Mouse (Mus musculus): ENCODE measurements at regions not wholly inside any gene's neighbourhood (a gene's known extent, or its start where the extent isn't known, plus 50 kb on each side); places are given as distances from the start of the nearest gene placed in this dataset.
A peak's percentile ranks its signal among the peaks of the same experiment; 100 is the strongest.

DNA sequence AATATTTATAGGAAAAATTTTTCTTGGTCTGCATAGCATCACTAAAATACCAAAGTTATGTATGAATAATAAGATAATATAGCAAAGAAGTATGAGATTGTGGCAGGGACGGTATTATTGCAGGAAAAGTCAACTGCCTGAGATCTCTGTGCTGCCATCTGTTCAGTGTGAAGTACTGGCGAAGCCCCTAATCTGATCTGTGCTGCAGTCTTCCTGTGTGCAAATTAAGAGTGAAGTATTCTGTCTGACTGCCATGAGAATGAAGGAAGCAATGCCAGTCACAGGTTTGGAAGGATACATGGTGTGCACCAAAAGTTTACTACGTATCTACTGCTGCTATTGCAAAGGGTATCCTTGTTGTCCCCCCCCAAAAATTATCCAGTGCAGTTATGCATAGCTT, 501.5 kb downstream of the Rab28 start:
- no peak for TF ChIP-seq CTCF (IDR thresholded peaks at IDR 0.05)
- Histone ChIP-seq H3K27ac (no peak overlapping the region), H3K4me3 (no peak overlapping the region)
- intact Hi-C loops (cut with DNase I): no loop called here
- DNase-seq (ENCODE audit: extremely low spot score in 1 of 2, low spot score in 2 of 2): no peak

GRCm38 (mm10) chr5:41204417-41204816, 503.5 kb downstream of the Rab28 start:
- Histone ChIP-seq H3K27ac (no peak overlapping the region), H3K4me3 (no peak overlapping the region)
- no peak for TF ChIP-seq CTCF (IDR thresholded peaks at IDR 0.05)
- intact Hi-C loops (cut with DNase I): no loop called here
- no peak for DNase-seq (ENCODE audit: extremely low spot score in 1 of 2, low spot score in 2 of 2)

- intact Hi-C loops (cut with DNase I): no loop called here
- no peak for TF ChIP-seq CTCF (IDR thresholded peaks at IDR 0.05)
- no peak overlapping the region for H3K27ac ChIP-seq
- no peak for DNase-seq (ENCODE audit: extremely low spot score in 1 of 2, low spot score in 2 of 2)
- no peak overlapping the region for H3K4me3 ChIP-seq
These were observed 520.8 kb downstream of the Rab28 start for GRCm38 (mm10) chr5:41187193-41187592.

GRCm38 (mm10) chr5:41177220-41177619, 530.7 kb downstream of the Rab28 start:
- H3K27ac ChIP-seq: no peak overlapping the region
- TF ChIP-seq CTCF (IDR thresholded peaks at IDR 0.05): no peak
- intact Hi-C loops (cut with DNase I): no loop called here

GRCm38 (mm10) chr5:41165870-41166626, 541.9 kb downstream of the Rab28 start:
- H3K4me3 ChIP-seq: no peak overlapping the region
- H3K27ac ChIP-seq: no peak overlapping the region
- DNase-seq (ENCODE audit: extremely low spot score in 1 of 2, low spot score in 2 of 2): no peak
- TF ChIP-seq CTCF (IDR thresholded peaks at IDR 0.05): no peak
- intact Hi-C loops (cut with DNase I): no loop called here

More at GRCm38 (mm10) chr5:41177220-41177619, 530.7 kb downstream of the Rab28 start:
- no peak overlapping the region for H3K4me3 ChIP-seq
- DNase-seq (ENCODE audit: extremely low spot score in 1 of 2, low spot score in 2 of 2): no peak

GRCm38 (mm10) chr5:41125050-41125449, 582.9 kb downstream of the Rab28 start:
- Histone ChIP-seq H3K27ac (no peak overlapping the region), H3K4me3 (no peak overlapping the region)
- intact Hi-C loops (cut with DNase I): loop anchor here (1.0 to 5.0 kb wide), 2 partner anchors 582 to 643 kb away; partner anchors contain the start of gene Rab28
- DNase-seq (ENCODE audit: extremely low spot score in 1 of 2, low spot score in 2 of 2): no peak
- TF ChIP-seq CTCF (IDR thresholded peaks at IDR 0.05): peak; percentile 81

- no peak for DNase-seq (ENCODE audit: extremely low spot score in 1 of 2, low spot score in 2 of 2)
- intact Hi-C loops (cut with DNase I): no loop called here
- Histone ChIP-seq H3K4me3 (no peak overlapping the region), H3K27ac (no peak overlapping the region)
- TF ChIP-seq CTCF (IDR thresholded peaks at IDR 0.05): no peak
These were observed 590.3 kb downstream of the Rab28 start for GRCm38 (mm10) chr5:41117658-41118057.

GRCm38 (mm10) chr5:41087773-41088172, 620.2 kb downstream of the Rab28 start:
- H3K27ac ChIP-seq: no peak overlapping the region
- H3K4me3 ChIP-seq: no peak overlapping the region
- intact Hi-C loops (cut with DNase I): no loop called here
- DNase-seq (ENCODE audit: extremely low spot score in 1 of 2, low spot score in 2 of 2): no peak
- no peak for TF ChIP-seq CTCF (IDR thresholded peaks at IDR 0.05)

GRCm38 (mm10) chr5:41076412-41076811, 631.5 kb downstream of the Rab28 start:
- intact Hi-C loops (cut with DNase I): no loop called here
- DNase-seq (ENCODE audit: extremely low spot score in 1 of 2, low spot score in 2 of 2): no peak
- Histone ChIP-seq H3K27ac (no peak overlapping the region), H3K4me3 (no peak overlapping the region)
- no peak for TF ChIP-seq CTCF (IDR thresholded peaks at IDR 0.05)

- Histone ChIP-seq H3K4me3 (no peak overlapping the region), H3K27ac (no peak overlapping the region)
- intact Hi-C loops (cut with DNase I): no loop called here
- DNase-seq (ENCODE audit: extremely low spot score in 1 of 2, low spot score in 2 of 2): no peak
- no peak for TF ChIP-seq CTCF (IDR thresholded peaks at IDR 0.05)
These were observed 646.3 kb downstream of the Rab28 start for GRCm38 (mm10) chr5:41061646-41062045.

DNA sequence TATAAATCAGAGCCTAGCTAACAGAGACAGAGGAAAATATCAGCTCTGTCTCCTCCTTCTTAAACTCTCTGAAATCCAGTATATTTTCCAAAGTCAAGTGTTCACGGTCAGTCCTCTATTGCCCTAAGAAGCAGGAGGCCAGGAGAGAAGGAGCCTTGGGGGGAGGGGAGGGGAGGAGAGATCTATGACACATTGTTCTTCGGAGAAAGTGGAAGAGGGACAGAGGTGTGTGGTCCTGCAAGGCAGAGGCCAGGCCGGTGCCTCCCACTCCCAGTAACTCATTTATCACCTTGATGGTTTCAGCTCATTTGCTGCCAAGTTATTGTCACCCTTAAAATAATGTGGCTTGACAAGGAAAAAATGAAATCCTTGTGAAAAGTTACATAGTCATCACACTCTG, 646.7 kb downstream of the Rab28 start:
- no peak for TF ChIP-seq CTCF (IDR thresholded peaks at IDR 0.05)
- no peak for DNase-seq (ENCODE audit: extremely low spot score in 1 of 2, low spot score in 2 of 2)
- no peak overlapping the region for H3K4me3 ChIP-seq
- H3K27ac ChIP-seq: no peak overlapping the region
- intact Hi-C loops (cut with DNase I): no loop called here

- intact Hi-C loops (cut with DNase I): no loop called here
- no peak for DNase-seq (ENCODE audit: extremely low spot score in 1 of 2, low spot score in 2 of 2)
- no peak for TF ChIP-seq CTCF (IDR thresholded peaks at IDR 0.05)
- Histone ChIP-seq H3K4me3 (no peak overlapping the region), H3K27ac (no peak overlapping the region)
These were observed 649.9 kb downstream of the Rab28 start for GRCm38 (mm10) chr5:41058015-41058414.

DNA sequence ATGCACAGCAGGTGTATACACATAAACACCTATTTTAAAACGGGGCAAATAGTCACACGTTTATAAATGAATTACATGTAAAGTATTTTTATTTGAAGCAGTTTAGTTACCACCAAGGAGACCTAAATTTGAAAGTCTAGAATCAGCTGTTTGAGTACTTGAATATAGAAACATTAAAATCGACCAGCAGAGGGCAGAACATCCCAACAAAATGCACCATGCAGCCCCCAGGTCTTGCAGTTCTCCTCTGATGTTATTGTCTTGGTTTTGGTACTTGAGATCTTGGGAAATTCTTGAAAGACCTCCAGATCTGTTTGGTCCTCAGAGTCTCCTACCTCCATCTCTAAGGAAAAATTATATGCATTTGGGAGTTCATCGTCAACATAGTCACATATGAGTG, 656.0 kb downstream of the Rab28 start:
- H3K4me3 ChIP-seq: no peak overlapping the region
- DNase-seq (ENCODE audit: extremely low spot score in 1 of 2, low spot score in 2 of 2): no peak
- peak; percentile 64 for TF ChIP-seq CTCF (IDR thresholded peaks at IDR 0.05)
- H3K27ac ChIP-seq: no peak overlapping the region
- intact Hi-C loops (cut with DNase I): loop anchor here (1.0 kb wide), 1 partner anchor 716 kb away; no protein-coding TSS in a partner anchor
